Mouse (Mus musculus) gastrocnemius, adult 2 months (tissue): ENCODE measurements at regions not wholly inside any gene's neighbourhood (a gene's known extent, or its start where the extent isn't known, plus 50 kb on each side); places are given as distances from the start of the nearest gene placed in this dataset.
"Not testable (repeated sequence)": the region's sequence is repeated elsewhere in the genome, so short reads cannot be mapped to it uniquely, and the experiment has no call there.

Source experiments
- DNase-seq: peaks from one replicate; pipeline ENCODE4 v3.0.0; 2022
- H3K27ac ChIP-seq: fragments of 200-600 bp; 2 replicates; pipeline ENCODE4 v1.8.1; 2022; ENCODE audit warnings: mild to moderate bottlenecking
- H3K4me3 ChIP-seq: fragments of 200-600 bp; 2 replicates; pipeline ENCODE4 v1.8.1; 2022; ENCODE audit warnings: mild to moderate bottlenecking, moderate library complexity
- CTCF ChIP-seq: fragments of 200-600 bp; IDR thresholded peaks from 2 replicates; pipeline ENCODE4 v1.8.1; 2022; ENCODE audit warnings: antibody characterized with exemption, mild to moderate bottlenecking, moderate library complexity
- intact Hi-C: fragments of 180-260 bp; cut with DNase I; formaldehyde crosslinking; loops from one replicate; pipeline ENCODE4 v1.15.1; 2025

DNA sequence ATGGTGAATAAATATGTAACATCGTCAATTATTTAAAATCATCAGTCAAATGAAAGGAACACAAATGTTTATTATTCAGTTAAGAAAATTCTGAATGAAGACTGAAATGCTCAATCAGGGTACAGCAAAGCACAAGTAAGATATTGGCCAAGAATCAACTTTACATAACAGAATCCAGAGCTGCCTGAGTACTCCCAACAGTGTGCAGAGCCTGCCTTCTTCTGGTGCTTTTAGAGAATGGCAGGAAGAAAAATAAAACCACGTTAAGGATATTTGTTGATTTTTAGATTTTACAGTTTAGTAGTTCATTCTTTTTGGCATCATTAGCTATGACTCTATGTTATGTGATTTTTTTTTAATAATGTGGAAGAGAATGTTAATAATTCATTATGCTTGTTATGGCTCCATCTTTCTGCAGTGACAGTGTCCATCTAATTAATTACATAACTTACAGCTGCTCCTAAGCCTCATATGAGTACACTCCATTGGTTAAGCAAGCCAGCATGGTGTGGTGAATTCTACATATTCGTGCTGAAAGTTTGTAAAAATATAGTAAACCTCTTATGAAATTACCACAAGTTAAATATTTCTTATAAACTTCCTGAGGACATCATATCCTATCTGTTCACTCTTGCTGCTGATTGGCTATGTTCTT is 579.0 kb downstream of the Kcna4 start:
- intact Hi-C loops: no loop called here
- DNase-seq: no peak
- no peak for TF ChIP-seq CTCF
- H3K4me3 ChIP-seq: no peak overlapping the region
- no peak overlapping the region for H3K27ac ChIP-seq

GRCm38 (mm10) chr2:107879663-107880062 is 589.2 kb downstream of the Kcna4 start:
- no peak for DNase-seq
- Histone ChIP-seq H3K27ac (no peak overlapping the region), H3K4me3 (no peak overlapping the region)
- intact Hi-C loops: no loop called here
- peak; percentile 31; the same call in 1 of the 2 replicates for TF ChIP-seq CTCF

- DNase-seq: no peak
- H3K4me3 ChIP-seq: no peak overlapping the region
- no peak overlapping the region for H3K27ac ChIP-seq
- TF ChIP-seq CTCF: no peak
- intact Hi-C loops: no loop called here
Observed at GRCm38 (mm10) chr2:107886063-107886762, 595.8 kb downstream of the Kcna4 start.

GRCm38 (mm10) chr2:107888245-107888644 is 597.8 kb downstream of the Kcna4 start:
- H3K4me3 ChIP-seq: no peak overlapping the region
- no peak overlapping the region for H3K27ac ChIP-seq
- intact Hi-C loops: no loop called here
- no peak for DNase-seq
- no peak for TF ChIP-seq CTCF

- TF ChIP-seq CTCF: no peak
- Histone ChIP-seq H3K4me3 (no peak overlapping the region), H3K27ac (no peak overlapping the region)
- intact Hi-C loops: no loop called here
- no peak for DNase-seq
Observed at GRCm38 (mm10) chr2:107925116-107925515, 634.7 kb downstream of the Kcna4 start.

GRCm38 (mm10) chr2:107926606-107927005 is 636.2 kb downstream of the Kcna4 start:
- TF ChIP-seq CTCF: no peak
- Histone ChIP-seq H3K4me3 (no peak overlapping the region), H3K27ac (no peak overlapping the region)
- intact Hi-C loops: no loop called here
- no peak for DNase-seq

- no peak for DNase-seq
- H3K27ac ChIP-seq: no peak overlapping the region
- intact Hi-C loops: no loop called here
- no peak overlapping the region for H3K4me3 ChIP-seq
- TF ChIP-seq CTCF: no peak
Observed at GRCm38 (mm10) chr2:107935336-107935735, 644.9 kb downstream of the Kcna4 start.

GRCm38 (mm10) chr2:107935775-107936174 is 645.3 kb downstream of the Kcna4 start:
- DNase-seq: no peak
- intact Hi-C loops: no loop called here
- H3K27ac ChIP-seq: no peak overlapping the region
- no peak overlapping the region for H3K4me3 ChIP-seq
- no peak for TF ChIP-seq CTCF

DNA sequence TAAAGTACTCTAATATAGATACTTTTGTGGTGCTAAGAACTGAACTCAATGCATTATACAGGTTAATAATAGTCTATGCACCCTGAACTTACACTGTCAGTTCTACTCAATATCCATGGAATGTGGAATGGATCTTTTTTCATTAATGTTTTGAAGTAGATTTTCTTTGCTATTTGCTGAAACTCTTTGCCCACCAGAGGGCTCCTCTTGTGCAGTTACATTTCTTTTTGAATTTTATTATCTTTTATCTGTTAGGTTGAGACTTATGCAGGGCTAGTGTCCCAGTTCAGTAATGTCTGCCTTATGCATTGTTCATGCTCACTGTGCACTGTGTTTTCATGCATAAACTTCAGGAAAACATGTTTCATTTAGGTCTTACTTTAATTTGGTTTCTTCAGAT is 650.9 kb downstream of the Kcna4 start:
- intact Hi-C loops: no loop called here
- no peak overlapping the region for H3K4me3 ChIP-seq
- DNase-seq: no peak
- no peak overlapping the region for H3K27ac ChIP-seq
- TF ChIP-seq CTCF: no peak

GRCm38 (mm10) chr2:107945837-107946451 is 655.5 kb downstream of the Kcna4 start:
- no peak for DNase-seq
- Histone ChIP-seq H3K4me3 (no peak overlapping the region), H3K27ac (no peak overlapping the region)
- intact Hi-C loops: no loop called here
- TF ChIP-seq CTCF: 0 out of 2 replicates have a peak, but pooled peaks have one; percentile 6

DNA sequence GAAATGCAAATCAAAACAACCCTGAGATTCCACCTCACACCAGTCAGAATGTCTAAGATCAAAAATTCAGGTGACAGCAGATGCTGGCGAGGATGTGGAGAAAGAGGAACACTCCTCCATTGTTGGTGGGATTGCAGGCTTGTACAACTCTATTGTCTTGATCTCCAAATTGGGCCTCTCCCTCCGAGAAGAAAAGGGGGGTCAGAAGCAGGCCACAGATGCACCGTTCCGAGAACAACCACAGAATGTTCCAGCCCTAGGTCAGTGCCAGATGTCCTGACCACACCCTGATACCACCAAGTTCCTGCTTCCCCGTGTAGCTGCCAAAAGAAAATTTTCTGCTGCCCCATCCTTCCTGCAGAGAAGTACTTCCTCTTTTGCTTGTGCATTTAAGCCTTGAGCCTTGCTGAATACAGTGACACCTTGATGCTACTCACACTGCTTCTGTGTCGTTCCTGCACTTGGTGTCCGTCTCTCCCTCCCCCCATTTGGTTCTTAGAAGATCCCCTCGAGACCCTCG is 665.2 kb downstream of the Kcna4 start:
- intact Hi-C loops, H3K4me3 ChIP-seq, DNase-seq, H3K27ac ChIP-seq: not testable (repeated sequence)

DNA sequence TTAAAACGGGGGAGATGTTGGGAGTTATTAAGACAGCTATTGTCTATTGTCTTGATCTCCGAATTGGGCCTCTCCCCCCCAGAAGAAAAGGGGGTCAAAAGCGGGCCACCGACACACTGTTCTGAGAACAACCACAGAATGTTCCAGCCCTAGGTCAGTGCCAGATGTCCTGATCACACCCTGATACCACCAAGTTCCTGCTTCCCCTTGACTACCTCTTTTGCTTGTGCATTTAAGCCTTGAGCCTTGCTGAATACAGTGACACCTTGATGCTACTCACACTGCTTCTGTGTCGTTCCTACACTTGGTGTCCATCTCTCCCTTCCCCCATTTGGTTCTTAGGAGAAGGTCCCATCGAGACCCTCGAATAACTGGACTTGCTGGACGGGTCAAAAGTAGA is 673.5 kb downstream of the Kcna4 start:
- H3K27ac ChIP-seq, DNase-seq, H3K4me3 ChIP-seq, intact Hi-C loops: not testable (repeated sequence)

GRCm38 (mm10) chr2:107964841-107965240 is 674.4 kb downstream of the Kcna4 start:
- no peak for DNase-seq
- no peak overlapping the region for H3K4me3 ChIP-seq
- intact Hi-C loops: no loop called here
- no peak overlapping the region for H3K27ac ChIP-seq
- no peak for TF ChIP-seq CTCF
